Mouse (Mus musculus) cortical plate, adult 2 months (tissue): ENCODE measurements at regions not wholly inside any gene's neighbourhood (a gene's known extent, or its start where the extent isn't known, plus 50 kb on each side); places are given as distances from the start of the nearest gene placed in this dataset.

Source experiments
- H3K27ac ChIP-seq: fragments of 200-500 bp; 2 replicates; pipeline ENCODE4 v1.5.1; 2012; ENCODE audit warnings: low read length, control low read depth, inconsistent platforms; ENCODE audit not compliant: insufficient read depth
- H3K4me1 ChIP-seq: fragments of 200-500 bp; 2 replicates; pipeline ENCODE4 v1.6.1; 2011; ENCODE audit warnings: low read length; ENCODE audit not compliant: control insufficient read depth, insufficient read depth
- H3K4me3 ChIP-seq: fragments of 200-500 bp; 2 replicates; pipeline ENCODE4 v1.5.1; 2011; ENCODE audit warnings: mild to moderate bottlenecking, low read length, control low read depth; ENCODE audit not compliant: insufficient read depth
- CTCF ChIP-seq: fragments of 200-500 bp; IDR thresholded peaks from 2 replicates; pipeline ENCODE4 v1.5.1; 2011; ENCODE audit warnings: mild to moderate bottlenecking, control low read depth, low read length; ENCODE audit not compliant: insufficient read depth; ENCODE audit errors: extremely low read depth
- POLR2A ChIP-seq: fragments of 200-500 bp; IDR thresholded peaks from 2 replicates; pipeline ENCODE4 v1.6.1; 2011; ENCODE audit warnings: mild to moderate bottlenecking, low read length, control low read depth; ENCODE audit not compliant: insufficient read depth; ENCODE audit errors: extremely low read depth

DNA sequence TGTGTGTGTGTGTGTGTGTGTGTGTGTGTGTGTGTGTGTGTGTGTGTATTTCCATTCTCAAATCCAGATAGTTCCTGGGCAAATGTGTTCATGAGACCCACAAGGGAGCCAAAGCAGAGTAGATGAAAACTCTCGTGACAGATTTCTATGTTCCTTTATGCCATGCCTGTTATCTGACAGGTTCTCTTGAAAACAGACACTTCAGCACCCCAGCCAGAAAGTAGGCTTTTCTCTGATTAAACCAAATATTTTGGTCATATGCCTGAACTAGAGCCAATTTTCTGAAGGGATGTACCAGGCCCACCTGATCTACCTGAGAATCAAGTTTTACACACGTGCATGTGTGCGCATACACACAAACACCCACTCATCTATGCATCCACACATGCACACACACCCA lies 95.5 kb downstream of the Psat1 start:
- Histone ChIP-seq H3K4me1 (no peaks in the 10 kb centered on the region), H3K27ac (no peak overlapping the region), H3K4me3 (no peak overlapping the region)
- no peak for TF ChIP-seq POLR2A
- TF ChIP-seq CTCF, result no peak

DNA sequence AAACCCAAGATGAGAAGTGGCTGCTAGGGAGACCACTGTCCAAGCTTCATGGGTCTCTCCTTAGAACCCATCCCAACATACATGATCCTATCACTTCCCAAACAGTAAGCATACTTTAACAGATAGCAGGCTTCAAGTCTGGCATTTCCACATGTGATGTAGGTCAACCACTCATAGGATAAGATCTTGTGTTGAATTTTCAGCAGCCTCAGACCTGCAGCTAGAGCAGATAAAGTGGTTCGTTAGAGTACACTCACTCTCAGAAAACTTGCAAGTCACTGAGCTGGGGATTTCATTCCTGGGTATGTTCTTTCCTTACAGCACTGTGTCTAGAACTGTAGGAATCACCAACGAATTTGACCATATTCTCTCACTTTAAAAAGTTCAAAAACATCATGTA lies 96.4 kb downstream of the Psat1 start:
- no peaks in the 10 kb centered on the region for H3K4me1 ChIP-seq
- H3K27ac ChIP-seq, result no peak overlapping the region
- no peak overlapping the region for H3K4me3 ChIP-seq
- TF ChIP-seq POLR2A, result no peak
- TF ChIP-seq CTCF, result no peak

DNA sequence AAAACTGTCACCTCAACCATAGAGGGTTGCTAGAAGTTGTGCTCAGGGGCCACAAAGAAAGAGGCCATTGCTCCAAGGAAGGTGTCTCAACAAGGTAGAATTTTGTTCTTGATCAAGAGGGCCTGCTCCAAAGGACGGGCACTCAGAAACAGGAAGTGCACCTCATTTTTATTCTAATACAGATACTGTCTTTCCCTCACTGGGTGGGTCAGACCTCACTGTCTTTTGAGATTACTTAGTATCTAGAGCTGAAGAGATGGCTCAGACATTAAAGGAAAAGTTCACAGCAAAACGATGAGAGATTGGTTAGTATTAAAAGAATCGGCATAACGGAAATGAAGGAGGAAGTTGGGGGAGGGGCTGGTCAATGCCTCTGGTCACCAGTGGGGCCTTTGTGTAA lies 97.9 kb downstream of the Psat1 start:
- no peak overlapping the region for H3K27ac ChIP-seq
- H3K4me1 ChIP-seq, result no peaks in the 10 kb centered on the region
- no peak overlapping the region for H3K4me3 ChIP-seq
- TF ChIP-seq CTCF (no peak), POLR2A (no peak)

DNA sequence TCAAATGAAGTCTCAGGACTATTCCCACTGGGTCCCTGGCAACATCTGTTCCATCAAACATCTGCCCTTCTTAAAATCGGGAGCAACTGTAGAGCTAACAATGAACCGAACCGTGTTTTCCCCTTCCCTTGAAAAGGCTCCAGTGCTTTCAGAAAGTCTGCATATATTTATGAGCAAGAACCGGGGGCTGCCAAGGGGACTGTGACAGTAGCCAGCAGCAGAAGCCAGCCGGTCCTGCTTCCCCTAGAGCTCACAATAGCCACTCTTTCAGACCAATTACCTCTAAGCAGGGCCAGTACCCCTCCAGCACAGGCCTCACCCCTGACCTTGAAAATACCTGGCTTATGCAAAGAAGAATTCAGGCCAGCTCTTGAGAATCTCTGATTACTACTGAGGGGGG lies 108.8 kb downstream of the Psat1 start:
- Histone ChIP-seq H3K27ac (no peak overlapping the region), H3K4me3 (no peak overlapping the region), H3K4me1 (no peaks in the 10 kb centered on the region)
- TF ChIP-seq CTCF, result no peak
- TF ChIP-seq POLR2A, result no peak

DNA sequence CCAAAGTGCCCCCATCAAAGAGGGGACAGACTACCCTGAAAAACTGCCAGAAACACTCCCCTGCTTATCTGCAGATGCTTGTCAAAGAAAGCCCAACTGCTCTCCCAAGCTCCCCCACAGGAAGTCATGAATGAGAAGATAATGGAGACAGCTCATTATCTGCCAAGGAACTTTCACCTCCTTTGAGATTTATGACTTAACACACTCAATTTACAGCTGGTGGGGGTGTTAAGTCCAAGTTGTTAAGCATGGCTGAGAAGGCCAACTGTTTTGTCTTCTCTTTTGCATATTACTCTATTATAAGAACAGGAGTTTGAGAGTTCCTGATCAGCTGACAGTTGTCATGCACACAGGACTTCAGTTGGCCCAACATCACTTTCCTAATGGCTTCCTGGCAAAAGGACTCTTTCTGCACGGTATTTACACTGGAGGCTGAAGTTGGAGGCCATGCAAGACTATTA lies 109.4 kb downstream of the Psat1 start:
- no peak overlapping the region for H3K27ac ChIP-seq
- no peaks in the 10 kb centered on the region for H3K4me1 ChIP-seq
- TF ChIP-seq CTCF, result no peak
- no peak for TF ChIP-seq POLR2A
- H3K4me3 ChIP-seq, result no peak overlapping the region

DNA sequence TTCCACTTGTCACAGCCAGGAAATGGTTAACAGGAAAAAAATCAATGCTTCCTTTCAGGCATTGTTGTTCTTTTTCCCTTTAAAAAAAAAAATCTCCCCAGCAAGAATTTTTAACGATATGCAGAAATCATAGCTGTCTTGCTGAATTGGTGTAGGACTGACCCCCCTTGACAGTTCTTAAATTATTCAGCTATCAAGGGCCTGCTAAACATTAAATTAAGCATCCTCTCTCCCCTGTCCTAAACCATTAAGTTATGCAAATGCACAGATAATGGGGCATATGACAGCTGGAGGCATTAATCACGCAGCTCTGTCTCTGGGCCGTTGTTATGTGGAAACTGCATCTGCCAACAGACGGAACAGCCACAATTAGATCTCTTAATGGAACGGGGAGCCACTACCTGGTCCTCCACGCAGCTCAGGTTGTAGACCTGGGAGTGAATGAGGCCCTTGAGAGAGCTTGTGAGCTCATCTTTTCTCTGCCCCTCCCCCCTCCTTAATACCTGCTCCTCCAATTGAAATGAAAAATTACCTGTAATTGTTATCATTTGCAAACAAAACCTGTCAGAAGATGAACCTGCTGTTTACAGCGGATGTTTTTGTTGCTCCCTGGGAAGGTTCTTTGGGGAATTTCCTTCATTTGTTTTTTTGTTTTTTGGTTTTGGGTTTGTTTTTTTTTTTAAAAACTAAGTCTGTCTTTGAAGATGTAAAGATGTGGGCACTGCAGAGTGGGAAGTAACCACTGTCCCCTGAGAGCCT lies 110.0 kb downstream of the Psat1 start:
- Histone ChIP-seq H3K27ac (no peak overlapping the region), H3K4me3 (no peak overlapping the region), H3K4me1 (no peaks in the 10 kb centered on the region)
- TF ChIP-seq CTCF (no peak), POLR2A (no peak)

DNA sequence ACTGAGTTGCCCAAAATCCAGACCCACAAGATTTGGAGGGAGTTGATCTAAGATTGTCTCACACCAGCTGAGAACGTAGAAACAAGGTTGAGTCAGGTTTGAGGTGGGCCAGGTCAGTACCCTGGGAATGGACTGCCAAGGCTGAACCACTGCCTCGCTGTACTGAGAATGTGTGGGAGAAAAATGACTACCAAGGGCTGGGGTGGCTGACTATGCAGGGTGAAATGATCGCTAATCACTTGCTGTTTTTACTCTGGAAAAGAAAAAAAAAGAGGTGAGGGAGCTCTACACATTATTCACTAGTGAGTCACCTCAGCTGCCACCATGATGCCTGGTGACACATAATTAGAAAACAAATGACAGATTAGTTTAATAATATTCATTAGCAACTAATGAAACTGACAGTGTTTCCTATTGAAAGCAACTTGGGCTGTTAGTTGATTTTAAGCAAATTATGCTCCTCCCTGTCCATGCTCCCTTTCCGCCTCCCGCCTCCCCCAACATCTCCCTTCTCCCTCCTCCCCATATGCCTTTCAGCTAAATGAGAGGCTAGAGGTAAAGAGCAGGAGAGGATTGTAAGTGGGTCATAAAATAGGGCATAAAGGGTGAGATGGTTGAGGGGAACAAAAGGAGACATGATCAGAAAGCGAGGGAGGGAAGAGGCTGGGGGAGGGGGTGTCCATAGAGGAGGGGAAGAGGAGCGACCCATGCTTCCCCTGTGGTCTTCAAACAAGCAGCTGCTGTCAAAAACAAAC lies 110.8 kb downstream of the Psat1 start:
- TF ChIP-seq CTCF, result no peak
- no peak for TF ChIP-seq POLR2A
- Histone ChIP-seq H3K27ac (no peak overlapping the region), H3K4me3 (no peak overlapping the region), H3K4me1 (no peaks in the 10 kb centered on the region)

DNA sequence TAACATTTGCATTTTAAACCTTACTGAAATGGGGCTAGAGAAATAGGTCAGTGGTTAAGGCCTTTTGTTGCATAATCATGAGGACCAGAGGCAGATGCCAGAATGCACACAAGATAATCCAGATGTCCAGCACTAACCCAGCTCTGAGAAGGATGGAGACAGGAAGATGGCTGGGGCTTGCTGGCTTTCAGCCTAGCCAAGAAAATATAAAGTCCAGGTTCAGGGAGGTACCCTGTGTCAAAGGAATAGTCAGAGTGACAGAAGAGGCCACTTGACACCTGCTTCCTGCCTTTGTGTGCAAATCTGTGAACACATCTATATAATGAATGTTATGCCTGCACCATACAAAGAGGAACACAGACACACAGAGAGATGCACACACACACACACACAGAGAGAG lies 116.8 kb downstream of the Psat1 start:
- Histone ChIP-seq H3K4me1 (no peaks in the 10 kb centered on the region), H3K27ac (no peak overlapping the region), H3K4me3 (no peak overlapping the region)
- TF ChIP-seq POLR2A (no peak), CTCF (no peak)

DNA sequence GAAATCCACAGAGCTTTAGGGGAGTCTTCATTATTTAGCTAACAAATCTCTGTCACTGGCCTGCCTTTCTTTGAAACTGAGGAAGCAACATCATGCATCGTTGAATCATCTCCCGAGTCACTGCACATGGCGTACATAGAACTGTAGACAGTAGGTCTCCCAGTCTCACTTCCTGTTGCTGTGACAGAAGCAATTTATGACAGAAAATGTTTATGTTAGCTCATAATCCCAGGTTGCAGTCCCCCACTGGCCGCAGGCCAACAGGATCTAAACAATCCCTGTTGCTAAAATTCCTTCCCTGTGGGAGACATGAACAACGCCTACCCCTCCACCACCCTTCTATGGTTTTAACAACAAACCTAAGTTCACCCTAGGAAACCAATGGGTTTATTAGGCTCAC lies 118.0 kb downstream of the Psat1 start:
- Histone ChIP-seq H3K4me1 (no peaks in the 10 kb centered on the region), H3K27ac (no peak overlapping the region), H3K4me3 (no peak overlapping the region)
- TF ChIP-seq CTCF, result no peak
- TF ChIP-seq POLR2A, result no peak

DNA sequence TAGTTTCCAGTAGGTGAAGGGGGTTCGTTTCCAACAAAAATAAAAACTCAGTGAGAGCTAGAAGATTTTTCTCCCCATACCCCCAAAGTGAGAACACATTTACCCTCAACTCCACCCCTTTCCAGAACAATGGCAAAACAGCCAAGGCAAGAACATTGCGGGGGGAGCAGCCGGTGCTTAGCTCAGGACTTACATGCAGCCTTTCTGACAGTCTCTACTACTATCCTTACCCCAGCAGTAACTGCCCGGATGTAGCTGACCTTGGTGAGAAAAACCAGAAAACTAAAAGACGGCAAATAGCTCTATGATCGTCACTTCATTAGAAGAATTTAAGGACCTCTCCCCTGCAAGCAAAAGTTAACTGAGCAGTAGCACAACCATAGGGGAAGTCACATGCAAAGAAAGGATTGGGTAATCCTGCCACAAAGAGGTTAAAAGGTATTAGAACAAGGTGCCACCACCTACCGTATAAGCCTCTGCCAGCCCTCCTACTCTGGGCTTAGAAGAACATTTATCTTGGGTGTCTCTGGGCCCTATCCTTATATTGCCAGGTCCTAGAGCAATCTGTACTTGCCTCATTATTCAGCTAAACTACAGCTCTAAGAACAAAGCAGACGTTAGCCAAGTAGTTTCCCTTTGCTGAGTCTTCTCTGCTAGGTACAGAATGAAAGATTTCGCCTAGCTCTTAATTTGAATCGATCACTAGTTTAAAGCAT lies 119.0 kb downstream of the Psat1 start:
- H3K4me1 ChIP-seq, result no peaks in the 10 kb centered on the region
- H3K27ac ChIP-seq, result no peak overlapping the region
- TF ChIP-seq POLR2A (no peak), CTCF (no peak)
- no peak overlapping the region for H3K4me3 ChIP-seq
